Mouse (Mus musculus): ENCODE measurements around the gene Elf1.

DNA sequence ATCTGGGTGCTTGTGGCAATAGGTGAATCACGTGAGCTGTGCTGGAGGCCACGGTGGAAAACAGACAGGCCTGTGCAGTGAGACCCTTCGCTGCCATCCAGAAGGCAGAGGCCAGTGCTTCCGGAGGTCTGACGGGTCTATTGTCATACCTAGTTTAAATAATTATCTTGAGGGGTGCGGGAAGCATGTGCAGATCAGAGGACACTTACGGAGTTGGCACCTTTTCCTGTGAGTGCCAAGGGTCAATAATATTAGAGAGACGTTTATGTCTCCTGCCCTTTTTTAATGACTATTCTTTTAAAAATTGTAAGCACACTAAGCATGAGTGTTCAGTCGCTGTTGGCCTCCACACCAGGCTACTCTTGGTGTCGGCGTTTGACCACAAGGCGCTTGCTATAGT is 8.2 kb downstream of the Elf1 start:
- no peak for TF ChIP-seq CTCF (IDR thresholded peaks at IDR 0.05; ENCODE audit: low read depth)
- TF ChIP-seq EP300 (IDR thresholded peaks at IDR 0.05; ENCODE audit: low read depth), result no peak

All from liver, embryonic 14.5 days (tissue).